ENCODE assay signal across 11 mouse cellular contexts in genomic region chr2:34563089-34563694, GRCm38 (mm10).
DNase-seq lines count a peak whose midpoint lies in the region; ATAC-seq lines count a peak whose summit lies in the region.
"Had no signal": no experiment of that assay in that cellular context is flagged by ENCODE, and none has a peak within 500 bp of the region (broad histone marks: within the 10 kb centered on the region; RNA-seq: fewer than 3 reads in every experiment).

No protein-coding gene starts in this region.

- peak overlapping the region; percentile 39; the same call in 1 of the 2 replicates for H3K9ac ChIP-seq in heart, embryonic 11.5 days (ENCODE audit: low read depth, low read length)
- no peak overlapping the region for H3K9ac ChIP-seq in liver, embryonic 11.5 days (ENCODE audit: low read depth, low read length)
- no peak overlapping the region for H3K9ac ChIP-seq in embryonic facial prominence, embryonic 13.5 days
- H3K9ac ChIP-seq: forebrain, postnatal 0 days had no signal

- no peaks in the 10 kb centered on the region for H3K27me3 ChIP-seq in heart, embryonic 11.5 days (ENCODE audit: control insufficient read depth, insufficient read depth, low read length)
- no peaks in the 10 kb centered on the region for H3K27me3 ChIP-seq in liver, embryonic 11.5 days (replicated peaks; ENCODE audit: control insufficient read depth, insufficient read depth, low read length)
- no peaks in the 10 kb centered on the region for H3K27me3 ChIP-seq in embryonic facial prominence, embryonic 13.5 days

- peaks cover 18% of the 10 kb centered on the region for H3K4me1 ChIP-seq in heart, embryonic 11.5 days (ENCODE audit: control insufficient read depth, insufficient read depth, low read length)
- peaks cover 5% of the 10 kb centered on the region; the same call in 1 of the 2 replicates for H3K4me1 ChIP-seq in liver, embryonic 11.5 days (replicated peaks; ENCODE audit: control insufficient read depth, insufficient read depth, low read length)
- peaks cover 28% of the 10 kb centered on the region for H3K4me1 ChIP-seq in embryonic facial prominence, embryonic 13.5 days

- 47% methylated on average over 12 of the region's 12 CpGs for WGBS in heart, embryonic 11.5 days (ENCODE audit: insufficient replicate concordance)
- 71% methylated on average over 12 of the region's 12 CpGs for WGBS in liver, embryonic 11.5 days
- 76% methylated on average over 12 of the region's 12 CpGs for WGBS in embryonic facial prominence, embryonic 13.5 days

- H3K36me3 ChIP-seq in heart, embryonic 11.5 days (ENCODE audit: control insufficient read depth, insufficient read depth, low read length) = no peaks in the 10 kb centered on the region
- H3K36me3 ChIP-seq in liver, embryonic 11.5 days (ENCODE audit: control insufficient read depth, insufficient read depth, low read length) = 0 out of 2 replicates have a peak, but pooled peaks cover under 1% of the 10 kb centered on the region
- 0 out of 2 replicates have a peak, but pooled peaks cover 7% of the 10 kb centered on the region for H3K36me3 ChIP-seq in embryonic facial prominence, embryonic 13.5 days

- no peak overlapping the region; the same call in 1 of the 2 replicates for H3K4me2 ChIP-seq in heart, embryonic 11.5 days
- H3K4me2 ChIP-seq in liver, embryonic 11.5 days = no peak overlapping the region
- H3K4me2 ChIP-seq in embryonic facial prominence, embryonic 13.5 days = no peak overlapping the region

- intact Hi-C loops in heart, postnatal 10 days (cut with DNase I) = no loop called here

- peak overlapping the region; percentile 90 for H3K27ac ChIP-seq in heart, embryonic 11.5 days (ENCODE audit: low read depth, low read length)
- H3K27ac ChIP-seq in liver, embryonic 11.5 days (ENCODE audit: low read depth, low read length) = 0 out of 2 replicates have a peak overlapping the region, but pooled peaks have one; percentile 9
- peak overlapping the region; percentile 68 for H3K27ac ChIP-seq in embryonic facial prominence, embryonic 13.5 days

- no peak overlapping the region for H3K4me3 ChIP-seq in heart, embryonic 11.5 days (ENCODE audit: low read depth, low read length)
- H3K4me3 ChIP-seq in liver, embryonic 11.5 days (ENCODE audit: low read depth, low read length) = no peak overlapping the region
- no peak overlapping the region for H3K4me3 ChIP-seq in embryonic facial prominence, embryonic 13.5 days

- no peak for ATAC-seq in heart, embryonic 11.5 days (replicated peaks; ENCODE audit: insufficient number of reproducible peaks, low FRiP score, low TSS enrichment)
- ATAC-seq in liver, embryonic 11.5 days (replicated peaks; ENCODE audit: low FRiP score) = no peak
- ATAC-seq in embryonic facial prominence, embryonic 13.5 days (ENCODE audit: insufficient number of reproducible peaks, insufficient read depth, low FRiP score, low TSS enrichment, low read depth) = no peak
- 0 out of 2 replicates have a peak, but pooled peaks have one; percentile 31 for ATAC-seq in megakaryocyte progenitor cell, adult 5-6 weeks (replicated peaks; ENCODE audit: poor library complexity)
- no peak for ATAC-seq in CD4-positive, CD25-positive, alpha-beta regulatory T cell, adult 4 months
- ATAC-seq: forebrain, postnatal 0 days had no signal

- no peak for DNase-seq in heart, postnatal 10 days
- DNase-seq in liver, embryonic 11.5 days (ENCODE audit: low spot score) = no peak
- DNase-seq in liver = no peak
- DNase-seq in urinary bladder, adult 18-20 months (ENCODE audit: low spot score in 2 of 2) = no peak
- DNase-seq: cerebellum, adult 2 months; forebrain, postnatal 0 days; thymus, postnatal 25 days had no signal

- H3K9me3 ChIP-seq in heart, embryonic 11.5 days (replicated peaks; ENCODE audit: control insufficient read depth, low read length) = no peaks in the 10 kb centered on the region
- H3K9me3 ChIP-seq in liver, embryonic 11.5 days (ENCODE audit: control insufficient read depth, low read length) = no peaks in the 10 kb centered on the region
- H3K9me3 ChIP-seq in embryonic facial prominence, embryonic 13.5 days = no peaks in the 10 kb centered on the region

Comparison
In these comparisons a context has a peak if more than half of its experiments do, and no peak if none do; other contexts are left out.
1. H3K27ac ChIP-seq: peak in every context shown above with its lines; median percentile 90 in heart, embryonic 11.5 days; 68 in embryonic facial prominence, embryonic 13.5 days; 9 in liver, embryonic 11.5 days.